Mouse (Mus musculus) lung, postnatal 0 days (tissue): Measurements from ENCODE around the gene Elp1. TPM values are rescaled to one million over a fixed set of nuclear protein-coding genes. Genes with fewer than 3 reads are reported as not detected.

ENCODE experiments used
- ATAC-seq: fragments of 200-750 bp; cut with Nextera tagmentation; 2 replicates; pipeline ENCODE4 v1.8.0; 2017; ENCODE audit warnings: moderate library complexity
- DNase-seq: peaks from one replicate; pipeline ENCODE4 v3.0.0-alpha.2; 2016; ENCODE audit warnings: low spot score
- H3K27ac ChIP-seq: fragments of 300-500 bp; sonication (generic); 2 replicates; pipeline ENCODE4 v1.5.1; 2014; ENCODE audit warnings: antibody characterized with exemption, mild to moderate bottlenecking, low read length, mixed read lengths
- H3K27me3 ChIP-seq: fragments of 300-500 bp; sonication (generic); replicated peaks from 2 replicates; pipeline ENCODE4 v1.6.1; 2014; ENCODE audit warnings: low read length, mixed read lengths; ENCODE audit not compliant: insufficient read depth
- H3K36me3 ChIP-seq: fragments of 300-500 bp; sonication (generic); 2 replicates; pipeline ENCODE4 v1.6.1; 2014; ENCODE audit warnings: low read length, mixed read lengths; ENCODE audit not compliant: insufficient read depth
- H3K4me1 ChIP-seq: fragments of 300-500 bp; sonication (generic); 2 replicates; pipeline ENCODE4 v1.6.1; 2014; ENCODE audit warnings: antibody characterized with exemption, low read depth, low read length, mixed read lengths; ENCODE audit not compliant: insufficient read depth
- H3K4me2 ChIP-seq: fragments of 300-500 bp; sonication (generic); replicated peaks from 2 replicates; pipeline ENCODE4 v1.6.1; 2014; ENCODE audit warnings: low read depth, mild to moderate bottlenecking, low read length, moderate library complexity, mixed read lengths
- H3K4me3 ChIP-seq: fragments of 300-500 bp; sonication (generic); 2 replicates; pipeline ENCODE4 v1.5.1; 2014; ENCODE audit warnings: low read depth, low read length
- H3K9ac ChIP-seq: fragments of 300-500 bp; sonication (generic); replicated peaks from 2 replicates; pipeline ENCODE4 v1.6.1; 2014; ENCODE audit warnings: low read depth, mild to moderate bottlenecking
- H3K9me3 ChIP-seq: fragments of 300-500 bp; sonication (generic); 2 replicates; pipeline ENCODE4 v1.6.1; 2016; ENCODE audit warnings: low read length, mixed read lengths
- CTCF ChIP-seq: IDR thresholded peaks from 2 replicates; pipeline ENCODE4 v1.5.1; 2016; ENCODE audit warnings: antibody characterized with exemption, mild to moderate bottlenecking
- EP300 ChIP-seq: IDR thresholded peaks from 2 replicates; pipeline ENCODE4 v1.6.1; 2016; ENCODE audit warnings: antibody characterized with exemption, mild to moderate bottlenecking, control low read depth
- WGBS: fragments of 180-500 bp; shearing (Covaris S2); extraction: QIAGEN DNeasy Blood & Tissue Kit; methylation state at CpG from one replicate; pipeline ENCODE4 v1.1.7; 2014; 5-methylcytosine and 5-hydroxymethylcytosine counted together
- polyA plus RNA-seq: library from polyadenylated mRNA; unstranded; fragments of >200 nt; fragmentation: Nextera tagmentation; extraction: Ambion mirVana; gene quantifications from 2 replicates; pipeline ENCODE4 v1.2.1, GENCODE M21; 2015

Gene Elp1
- polyA plus RNA-seq, 1 experiment from 2014 or later: 16.4 TPM

DNA sequence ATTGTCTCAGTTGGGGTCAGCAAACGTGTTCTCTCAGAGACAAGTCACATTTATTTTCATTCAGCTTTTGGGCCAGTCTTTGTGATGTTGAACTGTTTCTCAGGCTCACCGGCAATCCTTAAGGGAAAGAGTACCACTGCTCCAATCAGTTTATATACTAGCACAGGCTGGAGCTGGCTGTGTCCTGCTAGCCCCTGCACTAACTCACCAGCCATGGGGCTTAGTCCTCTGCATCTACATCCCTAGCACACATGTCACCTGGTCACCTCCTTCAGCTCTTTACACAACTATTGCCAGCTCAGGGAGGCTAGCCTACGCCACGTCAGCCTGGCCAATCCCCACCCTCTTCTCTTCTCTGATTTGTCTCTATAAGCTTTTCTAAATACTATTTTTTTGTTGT is 59.4 kb downstream of the Elp1 start:
- H3K36me3 ChIP-seq: no peaks in the 10 kb centered on the region
- TF ChIP-seq CTCF: no peak
- TF ChIP-seq EP300: no peak

DNA sequence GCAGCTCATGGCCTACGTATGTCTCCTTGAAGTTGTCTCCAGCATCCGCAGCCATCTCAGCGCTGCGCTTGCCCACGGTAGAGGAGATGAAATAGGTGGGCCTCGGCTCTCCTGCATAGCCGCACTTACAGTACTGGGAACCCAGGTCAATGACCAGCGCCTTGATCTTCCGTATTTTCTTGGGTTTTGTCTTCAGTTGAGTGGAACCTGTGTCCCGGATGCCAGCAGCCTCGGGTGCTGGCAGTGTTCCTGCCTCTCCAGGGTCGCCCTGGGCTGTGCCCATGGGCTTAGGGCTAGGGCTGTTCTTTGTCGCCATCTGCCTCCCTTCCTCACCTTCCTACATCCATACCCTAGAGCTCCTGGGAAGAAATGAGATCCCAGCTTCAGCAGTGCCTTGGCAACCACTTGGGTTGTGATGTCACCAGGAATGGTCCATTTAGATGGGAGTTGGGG is 61.1 kb downstream of the Elp1 start, which contains the start of gene Actl7b:
Gene Actl7b, minus strand, starts transcription at position 403 of the 453 bp plus-strand sequence.
- H3K27ac ChIP-seq: no peak within 1 kb of the TSS
- H3K36me3 ChIP-seq: no peaks in the 10 kb centered on the region
- H3K27me3 ChIP-seq: no peaks in the 10 kb centered on the region
- H3K4me2 ChIP-seq: no peak within 1 kb of the TSS
- 92% methylated on average over 13 of the region's 13 CpGs for WGBS
- H3K4me3 ChIP-seq: no peak within 1 kb of the TSS
- ATAC-seq (no peak), DNase-seq (no peak)
- TF ChIP-seq CTCF: no peak
- H3K4me1 ChIP-seq: no peaks in the 10 kb centered on the region
- H3K9ac ChIP-seq: no peak within 1 kb of the TSS
- H3K9me3 ChIP-seq: no peaks in the 10 kb centered on the region

More for the DNA sequence above, 59.4 kb downstream of the Elp1 start:
- Histone ChIP-seq H3K27ac (no peak overlapping the region), H3K4me1 (no peaks in the 10 kb centered on the region), H3K4me2 (no peak overlapping the region), H3K9me3 (no peaks in the 10 kb centered on the region), H3K9ac (no peak overlapping the region), H3K27me3 (no peaks in the 10 kb centered on the region), H3K4me3 (no peak overlapping the region)
- ATAC-seq (no peak), DNase-seq (no peak)
- WGBS: 85% methylated on average over 4 of the region's 4 CpGs

DNA sequence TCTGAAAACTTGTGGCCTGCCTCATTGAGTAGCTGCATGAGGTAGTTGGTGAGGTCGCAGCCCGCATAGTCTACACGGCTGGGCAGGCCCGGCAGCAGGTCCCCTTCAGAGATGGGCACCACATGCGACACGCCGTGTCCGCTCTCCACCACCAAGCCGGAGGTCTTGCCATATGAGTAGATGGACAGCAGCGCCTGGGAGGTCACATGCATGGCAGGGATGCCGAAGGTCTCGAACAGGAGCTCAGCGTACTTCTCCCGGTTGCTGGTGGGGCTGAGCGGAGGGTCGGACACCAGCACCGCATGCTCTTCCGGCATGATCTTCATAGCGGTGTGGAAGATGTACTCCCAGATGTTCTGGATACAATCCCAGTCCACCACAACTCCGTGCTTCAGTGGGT is 61.5 kb downstream of the Elp1 start:
- 94% methylated on average over 20 of the region's 20 CpGs for WGBS
- TF ChIP-seq CTCF: no peak
- no peak for TF ChIP-seq EP300
- Histone ChIP-seq H3K9me3 (no peaks in the 10 kb centered on the region), H3K4me1 (no peaks in the 10 kb centered on the region), H3K4me2 (no peak overlapping the region), H3K36me3 (no peaks in the 10 kb centered on the region), H3K27me3 (no peaks in the 10 kb centered on the region), H3K9ac (no peak overlapping the region), H3K27ac (no peak overlapping the region), H3K4me3 (no peak overlapping the region)
- ATAC-seq (no peak), DNase-seq (no peak)

DNA sequence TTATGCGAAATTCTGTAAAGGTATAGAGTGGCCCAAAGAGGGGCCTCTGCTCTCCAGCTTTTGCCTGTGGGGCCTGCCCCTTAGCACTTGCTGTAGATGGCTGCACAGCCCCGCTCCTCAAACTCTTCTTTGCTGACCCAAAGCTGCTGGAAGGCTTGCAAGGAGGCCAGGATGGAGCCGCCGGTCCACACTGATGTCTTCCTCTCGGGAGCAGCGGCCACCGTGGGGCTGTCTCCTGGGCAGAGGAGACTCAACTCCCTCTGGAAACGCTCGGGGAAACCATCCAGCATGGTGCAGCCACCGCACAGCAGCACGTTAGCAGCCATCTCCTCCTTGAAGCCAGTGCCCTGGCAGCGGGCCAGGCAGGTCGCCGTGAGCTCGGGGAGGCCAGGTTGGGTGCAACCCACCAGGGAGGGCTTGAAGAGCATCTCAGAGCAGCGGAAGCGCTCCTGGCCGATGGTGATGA is 62.1 kb downstream of the Elp1 start, which contains the start of gene Gm26657:
Gene Gm26657, plus strand, starts transcription at position 51 of the 466 bp plus-strand sequence.
- Histone ChIP-seq H3K9me3 (no peaks in the 10 kb centered on the region), H3K4me3 (no peak within 1 kb of the TSS), H3K27me3 (no peaks in the 10 kb centered on the region), H3K4me2 (no peak within 1 kb of the TSS), H3K27ac (no peak within 1 kb of the TSS), H3K36me3 (no peaks in the 10 kb centered on the region), H3K9ac (no peak within 1 kb of the TSS), H3K4me1 (no peaks in the 10 kb centered on the region)
- 78% methylated on average over 18 of the region's 18 CpGs for WGBS
- ATAC-seq: no peak
- no peak for DNase-seq
- TF ChIP-seq CTCF (no peak), EP300 (no peak)

DNA sequence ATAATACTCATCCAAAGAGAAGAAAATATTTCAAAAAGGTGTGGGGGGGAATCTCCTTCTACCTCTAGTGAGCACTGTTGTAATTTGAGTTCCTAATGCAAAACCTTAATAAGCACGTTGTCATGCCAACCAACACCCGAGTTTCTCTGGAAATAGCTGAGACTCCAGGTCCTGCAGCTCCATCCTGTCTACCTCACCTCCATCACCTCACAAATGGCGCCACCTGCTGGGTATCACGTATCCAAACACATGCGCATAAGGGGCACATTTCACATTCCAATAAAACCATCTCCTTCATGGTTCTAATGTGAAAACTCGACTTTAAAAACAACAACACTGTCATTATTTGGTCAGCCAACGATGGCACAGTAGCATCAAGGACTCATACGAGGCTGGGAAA is 76.3 kb downstream of the Elp1 start:
- H3K27me3 ChIP-seq: no peaks in the 10 kb centered on the region
- H3K4me1 ChIP-seq: no peaks in the 10 kb centered on the region
- peak; percentile 25 for DNase-seq
- H3K4me2 ChIP-seq: no peak overlapping the region
- TF ChIP-seq CTCF: peak; percentile 53
- no peak for TF ChIP-seq EP300
- H3K27ac ChIP-seq: no peak overlapping the region
- 49% methylated on average over 8 of the region's 8 CpGs for WGBS
- no peaks in the 10 kb centered on the region for H3K36me3 ChIP-seq
- H3K9me3 ChIP-seq: no peaks in the 10 kb centered on the region
- no peak overlapping the region for H3K9ac ChIP-seq
- no peak overlapping the region for H3K4me3 ChIP-seq
- ATAC-seq: no peak

DNA sequence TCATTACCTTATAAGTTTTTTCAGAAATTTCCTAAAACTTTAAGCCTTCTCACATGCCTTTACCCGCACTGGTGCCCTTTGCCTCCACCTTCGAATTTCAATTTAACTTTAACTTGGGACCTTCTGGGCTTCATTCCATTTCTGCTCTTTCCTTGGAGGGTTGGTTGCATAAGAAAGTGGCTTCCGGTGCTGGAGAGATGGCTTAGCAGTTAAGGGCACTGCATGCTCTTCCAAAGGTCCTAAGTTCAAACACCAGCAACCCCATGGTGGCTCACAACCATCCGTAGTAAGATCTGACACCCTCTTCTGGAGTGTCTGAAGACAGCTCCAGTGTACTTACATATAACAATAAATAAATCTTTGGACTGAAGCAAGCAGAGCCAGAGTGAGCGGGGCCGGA is 78.9 kb downstream of the Elp1 start:
- H3K36me3 ChIP-seq: no peaks in the 10 kb centered on the region
- no peak for ATAC-seq
- DNase-seq: no peak
- H3K27me3 ChIP-seq: no peaks in the 10 kb centered on the region
- H3K27ac ChIP-seq: no peak overlapping the region
- TF ChIP-seq EP300 (no peak), CTCF (no peak)
- no peaks in the 10 kb centered on the region for H3K9me3 ChIP-seq
- H3K4me3 ChIP-seq: no peak overlapping the region
- no peak overlapping the region for H3K9ac ChIP-seq
- no peak overlapping the region for H3K4me2 ChIP-seq
- no peaks in the 10 kb centered on the region for H3K4me1 ChIP-seq
- WGBS: 85% methylated on average over 6 of the region's 6 CpGs

DNA sequence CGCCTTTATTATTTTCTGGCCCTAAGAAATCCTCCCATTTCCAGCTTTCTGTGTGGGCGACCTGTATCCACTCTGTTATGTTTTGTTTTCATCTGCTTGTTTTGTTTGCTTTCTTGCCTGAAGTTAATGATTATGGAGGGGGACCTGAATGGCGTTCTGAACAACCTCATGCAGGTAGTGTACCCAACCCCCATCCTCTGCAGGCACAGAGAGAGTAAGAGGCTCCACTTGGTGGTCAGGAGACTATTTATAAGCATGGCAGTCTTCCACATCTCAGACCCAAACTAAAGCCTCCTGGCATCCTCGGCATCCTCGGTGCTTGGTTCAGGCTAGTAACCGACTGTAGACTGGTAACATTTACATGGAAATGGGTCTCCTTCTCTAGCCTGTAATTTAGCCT is 79.8 kb downstream of the Elp1 start:
- Histone ChIP-seq H3K4me2 (no peak overlapping the region), H3K4me3 (no peak overlapping the region), H3K9me3 (no peaks in the 10 kb centered on the region), H3K27ac (no peak overlapping the region), H3K27me3 (no peaks in the 10 kb centered on the region), H3K4me1 (no peaks in the 10 kb centered on the region), H3K36me3 (no peaks in the 10 kb centered on the region), H3K9ac (no peak overlapping the region)
- WGBS: 58% methylated on average over 6 of the region's 6 CpGs
- ATAC-seq (no peak), DNase-seq (no peak)
- TF ChIP-seq CTCF (no peak), EP300 (no peak)
